Mouse (Mus musculus) bone marrow macrophage, adult 2 months (primary cell): Measurements from ENCODE around the gene Olfr1496. TPM values are rescaled to one million over a fixed set of nuclear protein-coding genes. Genes with fewer than 3 reads are reported as not detected.
"Not testable (repeated sequence)": the region's sequence is repeated elsewhere in the genome, so short reads cannot be mapped to it uniquely, and the experiment has no call there.

Experiments
- H3K27ac ChIP-seq: 2 replicates; pipeline ENCODE4 v1.5.1; 2012; ENCODE audit warnings: low read depth, low read length; ENCODE audit not compliant: insufficient read depth
- H3K4me1 ChIP-seq: 2 replicates; pipeline ENCODE4 v1.6.1; 2012; ENCODE audit warnings: low read length; ENCODE audit not compliant: control insufficient read depth, insufficient read depth
- H3K4me3 ChIP-seq: 2 replicates; pipeline ENCODE4 v1.5.1; 2012; ENCODE audit warnings: mild to moderate bottlenecking, low read length, moderate library complexity; ENCODE audit not compliant: insufficient read depth
- CTCF ChIP-seq: IDR thresholded peaks from 2 replicates; pipeline ENCODE4 v1.5.1; 2012; ENCODE audit warnings: low read depth, mild to moderate bottlenecking, low read length, moderate library complexity
- POLR2A ChIP-seq: IDR thresholded peaks from 2 replicates; pipeline ENCODE4 v1.6.1; 2012; ENCODE audit warnings: mild to moderate bottlenecking, low read depth, low read length, borderline replicate concordance
- polyA plus RNA-seq: library from polyadenylated mRNA; stranded (reverse); fragments of >200 nt; gene quantifications from 2 replicates; pipeline ENCODE4 v1.2.4, GENCODE M21; 2012; ENCODE audit not compliant: missing spikeins, insufficient read depth, insufficient read length

Olfr1496 gene
- 0.37 TPM in 1 of 2 replicates, not detected in the other for polyA plus RNA-seq

DNA sequence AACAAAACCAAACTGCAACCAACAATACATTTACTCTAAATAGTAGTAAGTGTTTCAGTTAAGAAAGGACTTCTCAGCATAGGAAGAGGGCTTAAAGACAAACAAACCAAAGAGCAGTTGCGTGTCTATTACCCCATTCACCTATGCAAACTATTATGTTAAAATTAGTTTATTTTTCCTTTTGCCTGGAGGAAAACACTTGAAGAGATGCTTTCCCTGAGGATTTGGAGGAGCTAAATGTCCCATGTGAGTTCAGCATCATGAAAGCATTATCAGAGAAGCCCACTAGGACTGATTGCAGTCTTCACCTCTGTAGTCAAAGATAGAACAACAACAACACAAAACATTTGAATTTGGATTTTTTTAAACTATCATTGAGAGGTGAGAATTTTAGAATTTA lies at the start of gene Olfr1496:
TSS of gene Olfr1496 (plus strand) at position 301 of the 400 bp plus-strand sequence.
- Histone ChIP-seq H3K27ac (no peak within 1 kb of the TSS), H3K4me3 (no peak within 1 kb of the TSS)

DNA sequence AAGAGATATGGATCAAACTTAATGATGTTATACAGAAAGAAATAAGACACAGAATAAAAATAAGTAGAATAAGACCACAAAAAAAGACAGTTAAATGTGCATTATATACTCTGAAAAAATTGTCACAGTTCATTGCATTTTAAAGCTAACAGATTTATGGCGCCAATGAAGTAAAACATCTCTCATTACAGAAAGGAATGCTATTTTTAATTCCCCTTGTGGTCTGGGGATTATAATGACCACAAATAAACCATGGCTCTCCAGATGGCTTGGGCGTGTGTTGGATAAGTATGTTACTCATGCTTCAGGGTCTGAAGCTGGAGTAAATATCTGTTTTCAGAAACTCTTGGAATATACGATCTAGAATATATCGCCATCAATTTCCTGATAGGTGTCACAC lies 38.2 kb upstream of the Olfr1496 start, which contains the start of gene Olfr1494:
TSS of gene Olfr1494 (plus strand) at position 301 of the 400 bp plus-strand sequence.
- H3K27ac ChIP-seq = no peak within 1 kb of the TSS
- H3K4me3 ChIP-seq = no peak within 1 kb of the TSS
- H3K4me1 ChIP-seq = no peaks in the 10 kb centered on the region
- no peak for TF ChIP-seq POLR2A
- no peak for TF ChIP-seq CTCF

More for the DNA sequence above, at the start of gene Olfr1496:
- H3K4me1 ChIP-seq = no peaks in the 10 kb centered on the region
- TF ChIP-seq CTCF (no peak), POLR2A (no peak)

DNA sequence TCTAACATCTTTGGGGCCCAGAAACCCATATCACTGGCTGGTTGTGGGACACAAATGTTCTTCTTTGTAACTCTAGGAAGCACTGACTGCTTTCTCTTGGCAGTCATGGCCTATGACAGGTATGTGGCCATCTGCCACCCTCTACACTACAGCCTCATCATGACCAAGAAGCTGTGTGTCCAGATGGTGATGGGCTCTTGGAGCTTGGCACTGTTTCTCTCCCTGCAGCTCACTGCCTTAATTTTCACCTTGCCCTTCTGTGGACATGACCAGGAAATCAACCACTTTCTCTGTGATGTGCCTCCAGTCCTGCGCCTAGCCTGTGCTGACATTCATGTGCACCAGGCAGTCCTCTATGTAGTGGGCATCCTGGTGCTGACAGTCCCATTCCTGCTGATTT lies 28.3 kb upstream of the Olfr1496 start:
- H3K4me3 ChIP-seq = no peak overlapping the region
- no peaks in the 10 kb centered on the region for H3K4me1 ChIP-seq
- TF ChIP-seq CTCF = no peak
- TF ChIP-seq POLR2A = no peak
- H3K27ac ChIP-seq = no peak overlapping the region

DNA sequence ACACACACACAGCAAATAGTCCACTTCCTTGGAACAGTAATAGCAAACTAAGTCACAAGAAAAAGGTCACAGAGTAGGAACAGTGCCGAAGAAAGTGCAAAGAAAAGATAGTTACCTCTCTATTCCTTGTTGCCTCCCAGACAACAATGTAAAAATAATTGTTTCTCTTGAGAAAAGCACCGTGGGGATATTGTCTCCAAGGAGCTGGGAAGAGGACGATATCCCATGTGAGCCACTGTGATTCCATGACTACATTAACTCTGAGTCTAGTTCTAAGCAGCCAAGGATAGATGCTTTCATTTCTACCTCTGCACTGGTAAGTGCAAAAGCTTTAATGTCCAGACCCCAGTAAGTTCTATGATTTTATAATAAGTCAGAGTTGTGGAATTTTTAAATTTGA lies 13.4 kb upstream of the Olfr1496 start, which contains the start of gene Olfr1495:
TSS of gene Olfr1495 (plus strand) at position 301 of the 400 bp plus-strand sequence.
- TF ChIP-seq POLR2A (no peak), CTCF (no peak)
- Histone ChIP-seq H3K4me3 (no peak within 1 kb of the TSS), H3K4me1 (no peaks in the 10 kb centered on the region), H3K27ac (no peak within 1 kb of the TSS)

DNA sequence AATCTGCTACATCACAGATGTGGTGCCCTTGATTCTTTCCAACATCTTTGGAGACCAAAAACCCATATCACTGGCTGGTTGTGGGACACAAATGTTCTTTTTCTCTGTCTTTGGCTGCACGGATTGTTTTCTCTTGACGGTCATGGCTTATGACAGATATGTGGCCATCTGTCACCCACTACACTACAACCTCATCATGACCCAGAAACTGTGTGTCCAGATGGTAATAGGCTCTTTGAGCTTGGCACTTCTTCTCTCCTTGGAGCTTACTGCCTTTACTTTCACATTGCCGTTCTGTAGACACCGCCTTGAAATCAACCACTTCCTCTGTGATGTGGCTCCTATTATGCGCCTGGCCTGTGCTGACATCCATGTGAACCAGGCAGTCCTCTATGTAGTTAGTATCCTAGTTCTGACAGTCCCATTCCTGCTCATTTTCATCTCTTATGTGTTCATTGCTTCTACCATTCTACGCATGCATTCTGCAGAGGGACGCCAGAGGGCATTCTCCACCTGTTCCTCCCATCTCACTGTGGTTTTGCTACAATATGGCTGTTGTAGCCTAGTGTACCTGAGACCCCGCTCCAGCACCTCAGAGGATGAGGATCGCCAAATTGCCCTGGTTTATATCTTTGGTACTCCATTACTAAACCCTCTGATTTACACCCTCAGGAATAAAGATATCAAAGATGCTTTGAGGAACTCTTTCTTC lies 9.0 kb upstream of the Olfr1496 start:
- TF ChIP-seq CTCF (no peak), POLR2A (no peak)
- H3K4me3 ChIP-seq = no peak overlapping the region
- no peaks in the 10 kb centered on the region for H3K4me1 ChIP-seq
- no peak overlapping the region for H3K27ac ChIP-seq

DNA sequence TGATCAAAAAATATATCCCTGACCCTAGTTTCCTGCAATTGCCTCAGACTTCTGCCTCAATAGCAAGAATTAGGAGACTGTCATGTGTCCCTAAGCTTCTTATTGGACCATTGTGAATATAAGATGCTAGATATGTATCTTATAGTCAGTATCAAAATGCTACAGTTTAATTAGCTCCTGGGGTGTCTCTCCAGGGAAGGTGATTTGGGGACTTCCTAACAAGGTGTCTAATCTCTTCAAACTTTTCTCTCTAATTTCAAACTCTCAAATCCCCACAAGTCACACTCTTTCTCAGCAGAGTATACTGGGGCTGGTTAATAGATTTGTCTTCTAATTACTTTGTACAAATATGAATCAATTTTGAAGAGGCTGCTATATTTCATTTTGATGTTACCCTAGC lies 20.4 kb downstream of the Olfr1496 start, which contains the start of gene Olfr1497:
TSS of gene Olfr1497 (minus strand) at position 101 of the 400 bp plus-strand sequence.
- TF ChIP-seq CTCF = no peak
- no peak for TF ChIP-seq POLR2A
- Histone ChIP-seq H3K4me1 (no peaks in the 10 kb centered on the region), H3K27ac (no peak within 1 kb of the TSS), H3K4me3 (no peak within 1 kb of the TSS)

DNA sequence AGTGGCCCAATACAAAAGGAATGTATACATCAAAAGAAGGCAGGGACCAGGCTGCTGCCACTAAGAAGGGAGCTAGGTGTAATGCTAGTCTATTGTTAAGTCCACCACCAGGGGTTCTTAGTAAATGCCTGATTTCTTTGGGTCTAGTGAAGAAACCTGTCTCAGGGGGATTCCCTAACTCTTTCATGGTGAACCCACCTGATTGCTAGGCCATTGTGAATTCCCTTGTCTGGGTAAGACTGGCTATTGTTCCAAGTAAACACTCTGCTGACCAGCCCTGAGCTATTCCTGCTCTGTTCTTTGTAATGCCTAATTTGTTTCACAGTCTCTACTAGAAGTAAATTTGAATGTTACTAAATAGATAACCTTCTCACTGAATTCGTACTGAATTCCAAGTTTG lies 27.8 kb downstream of the Olfr1496 start:
- not testable (repeated sequence) for H3K27ac ChIP-seq, H3K4me1 ChIP-seq, H3K4me3 ChIP-seq

DNA sequence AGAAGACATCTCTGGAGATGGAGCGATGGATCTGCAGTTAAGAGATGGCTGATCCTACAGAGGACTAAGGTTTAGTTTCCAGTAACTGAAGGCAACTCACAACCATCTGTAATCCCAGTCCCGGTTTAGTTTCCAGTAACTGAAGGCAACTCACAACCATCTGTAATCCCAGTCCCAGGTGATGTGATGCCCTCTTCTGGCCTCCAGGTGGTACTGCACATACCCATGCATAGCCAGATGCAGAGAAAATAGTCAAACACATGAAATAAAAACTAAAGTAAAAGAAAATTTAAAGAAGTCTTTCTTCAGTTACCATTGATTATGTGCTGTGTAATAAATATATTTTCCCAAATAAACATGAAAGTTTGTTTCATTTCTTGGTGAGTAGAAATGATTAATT lies 35.1 kb downstream of the Olfr1496 start:
- no peak for TF ChIP-seq POLR2A
- TF ChIP-seq CTCF = no peak
- Histone ChIP-seq H3K4me3 (no peak overlapping the region), H3K4me1 (no peaks in the 10 kb centered on the region), H3K27ac (no peak overlapping the region)

DNA sequence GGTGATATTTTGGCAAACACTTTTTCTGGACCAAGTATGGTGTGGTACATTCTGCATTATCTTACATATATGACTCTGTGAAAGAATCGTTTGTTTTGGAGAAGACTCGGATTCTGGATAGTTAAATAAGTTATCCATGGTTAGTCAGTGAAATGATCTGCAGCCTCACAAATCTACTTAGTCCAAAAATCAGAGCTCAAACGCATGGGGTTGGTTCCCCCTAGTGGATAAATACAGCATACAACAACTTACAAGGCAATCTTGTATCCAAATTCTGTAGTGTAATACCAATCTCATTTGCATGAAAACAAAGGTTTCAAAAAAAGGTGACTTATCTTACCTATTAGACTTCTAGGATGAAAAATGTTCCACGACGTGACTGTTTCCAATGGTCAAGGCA lies 41.1 kb downstream of the Olfr1496 start:
- no peak overlapping the region for H3K4me3 ChIP-seq
- H3K4me1 ChIP-seq = no peaks in the 10 kb centered on the region
- no peak overlapping the region for H3K27ac ChIP-seq
- no peak for TF ChIP-seq POLR2A
- no peak for TF ChIP-seq CTCF

DNA sequence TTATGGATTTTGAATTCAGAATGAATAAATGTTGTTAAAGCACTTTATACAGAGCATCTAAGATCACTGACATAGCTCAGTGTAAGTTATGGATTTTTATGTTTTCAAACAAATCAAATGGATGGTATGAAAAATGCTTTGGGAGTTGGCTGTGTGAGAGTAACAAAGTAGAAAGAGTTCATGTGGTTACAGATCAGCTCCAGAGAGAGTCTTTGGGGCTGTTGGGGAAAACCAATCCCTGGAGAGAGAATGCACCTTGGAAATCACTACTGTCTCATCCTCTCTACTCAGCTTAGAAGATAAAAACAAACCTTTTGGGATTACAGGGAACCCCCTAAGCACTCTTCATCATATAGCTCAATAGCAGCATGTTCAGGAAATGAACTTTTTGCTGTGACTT lies 41.7 kb downstream of the Olfr1496 start, which contains the start of gene Olfr1499:
TSS of gene Olfr1499 (minus strand) at position 101 of the 400 bp plus-strand sequence.
- H3K4me3 ChIP-seq = no peak within 1 kb of the TSS
- TF ChIP-seq POLR2A = no peak
- TF ChIP-seq CTCF = no peak
- H3K27ac ChIP-seq = no peak within 1 kb of the TSS
- no peaks in the 10 kb centered on the region for H3K4me1 ChIP-seq
